Mouse (Mus musculus) layer of hippocampus, adult 18-20 months (tissue): ENCODE measurements around the gene Ch25h. TPM values are rescaled to one million over a fixed set of nuclear protein-coding genes. Genes with fewer than 3 reads are reported as not detected.

ENCODE experiments used
- DNase-seq, 2 experiments: peaks; one replicate each; pipeline ENCODE4 v3.0.0; 2022; ENCODE audit warnings: low spot score in 2 of 2
- total RNA-seq, 2 experiments: library from RNA; stranded (reverse); gene quantifications; 2 replicates each; pipeline ENCODE4 v1.2.3; 2021

Ch25h gene
- total RNA-seq, 2 experiments from 2014 or later = 0.22 TPM; not detected in 1

- no peak for DNase-seq
Observed at GRCm38 (mm10) chr19:34471703-34472102, 3.3 kb downstream of the Ch25h start.

- DNase-seq = no peak
Observed at GRCm38 (mm10) chr19:34468794-34469193, 6.2 kb downstream of the Ch25h start.

GRCm38 (mm10) chr19:34468216-34468615 lies 6.7 kb downstream of the Ch25h start:
- DNase-seq = no peak

- no peak for DNase-seq
Observed at GRCm38 (mm10) chr19:34464453-34464852, 10.5 kb downstream of the Ch25h start.

GRCm38 (mm10) chr19:34461451-34462019 lies 13.4 kb downstream of the Ch25h start:
- DNase-seq = no peak

GRCm38 (mm10) chr19:34450784-34451370 lies 24.1 kb downstream of the Ch25h start:
- no peak for DNase-seq

GRCm38 (mm10) chr19:34448851-34449250 lies 26.1 kb downstream of the Ch25h start:
- DNase-seq = no peak

- DNase-seq = no peak
Observed at GRCm38 (mm10) chr19:34445410-34446012, 29.5 kb downstream of the Ch25h start.

- DNase-seq = no peak
Observed at GRCm38 (mm10) chr19:34444785-34445184, 30.2 kb downstream of the Ch25h start.

GRCm38 (mm10) chr19:34441979-34442378 lies 33.0 kb downstream of the Ch25h start:
- DNase-seq = peak in 1 of 2 experiments; percentile 12

- no peak for DNase-seq
Observed at GRCm38 (mm10) chr19:34435197-34435611, 39.8 kb downstream of the Ch25h start.

- DNase-seq = no peak
Observed at GRCm38 (mm10) chr19:34431314-34431713, 43.6 kb downstream of the Ch25h start.

GRCm38 (mm10) chr19:34423783-34424335 lies 51.1 kb downstream of the Ch25h start:
- DNase-seq = peak in 1 of 2 experiments; percentile 2

Other genes starting within 250 kb of the Ch25h start
- gene Acta2, start 219.6 kb downstream of the Ch25h start, total RNA-seq = 1 to 10 TPM; 7.0 to 9.8 TPM
- gene Fas, start 184.5 kb downstream of the Ch25h start, total RNA-seq = 1 to 10 TPM; 1.4 to 3.1 TPM
- gene Lipa, start 52.3 kb upstream of the Ch25h start, total RNA-seq = 10 to 100 TPM; 18.2 to 19.6 TPM
- gene Ifit2, start 75.5 kb upstream of the Ch25h start, total RNA-seq = 1 to 10 TPM; 4.5 to 4.8 TPM
- gene Ifit3, start 108.4 kb upstream of the Ch25h start, total RNA-seq = 1 to 10 TPM; 3.0 to 4.6 TPM
- gene Ifit1bl1, start 126.8 kb upstream of the Ch25h start, total RNA-seq = 1 to 10 TPM; 1.2 to 1.8 TPM
- 1 to 10 TPM; 2.3 to 2.5 TPM for gene Ifit3b, start 132.8 kb upstream of the Ch25h start, total RNA-seq
- under 1 TPM; 0.50 to 0.61 TPM for gene Ifit1bl2, start 165.6 kb upstream of the Ch25h start, total RNA-seq
- under 1 TPM; 0.74 to 0.79 TPM for gene Ifit1, start 165.7 kb upstream of the Ch25h start, total RNA-seq